Mouse (Mus musculus) heart, embryonic 16.5 days (tissue): ENCODE results near the gene Atp2b2. TPM values are rescaled to one million over a fixed set of nuclear protein-coding genes. Genes with fewer than 3 reads are reported as not detected.

ENCODE experiments used
- ATAC-seq: fragments of 200-750 bp; cut with Nextera tagmentation; replicated peaks from 2 replicates; pipeline ENCODE4 v1.8.0; 2017; ENCODE audit warnings: moderate number of reproducible peaks; ENCODE audit not compliant: insufficient read depth, low FRiP score; ENCODE audit errors: extremely low read depth
- H3K27ac ChIP-seq: fragments of 300-500 bp; sonication (generic); 2 replicates; pipeline ENCODE4 v1.5.1; 2014; ENCODE audit warnings: mild to moderate bottlenecking, low read length, control low read depth, moderate library complexity
- H3K27me3 ChIP-seq: fragments of 300-500 bp; sonication (generic); 2 replicates; pipeline ENCODE4 v1.6.1; 2014; ENCODE audit warnings: low read length, mixed read lengths; ENCODE audit not compliant: control insufficient read depth, insufficient read depth
- H3K36me3 ChIP-seq: fragments of 300-500 bp; sonication (generic); 2 replicates; pipeline ENCODE4 v1.6.1; 2014; ENCODE audit not compliant: control insufficient read depth, insufficient read depth
- H3K4me1 ChIP-seq: fragments of 300-500 bp; sonication (generic); 2 replicates; pipeline ENCODE4 v1.6.1; 2014; ENCODE audit warnings: low read length, mixed read lengths; ENCODE audit not compliant: control insufficient read depth, insufficient read depth
- H3K4me2 ChIP-seq: fragments of 300-500 bp; sonication (generic); 2 replicates; pipeline ENCODE4 v1.6.1; 2014; ENCODE audit warnings: low read depth, mild to moderate bottlenecking, control low read depth, low read length
- H3K4me3 ChIP-seq: fragments of 300-500 bp; sonication (generic); 2 replicates; pipeline ENCODE4 v1.5.1; 2014; ENCODE audit warnings: mild to moderate bottlenecking, control low read depth, low read length
- H3K9ac ChIP-seq: fragments of 300-500 bp; sonication (generic); 2 replicates; pipeline ENCODE4 v1.6.1; 2014; ENCODE audit warnings: low read length, control low read depth
- H3K9me3 ChIP-seq: fragments of 300-500 bp; sonication (generic); replicated peaks from 2 replicates; pipeline ENCODE4 v1.6.1; 2016; ENCODE audit warnings: low read length; ENCODE audit not compliant: control insufficient read depth
- WGBS: fragments of 180-500 bp; shearing (Covaris S2); extraction: QIAGEN DNeasy Blood & Tissue Kit; methylation state at CpG from one replicate; pipeline ENCODE4 v1.1.7; 2014; 5-methylcytosine and 5-hydroxymethylcytosine counted together
- polyA plus RNA-seq: library from polyadenylated mRNA; unstranded; fragments of >200 nt; fragmentation: Nextera tagmentation; extraction: Ambion mirVana; gene quantifications from 2 replicates; pipeline ENCODE4 v1.2.1, GENCODE M21; 2015

The Atp2b2 gene
- polyA plus RNA-seq, 1 experiment from 2014 or later = 0.12 TPM

- no peak for ATAC-seq
- Histone ChIP-seq H3K27ac (no peak overlapping the region), H3K4me3 (no peak overlapping the region), H3K9ac (no peak overlapping the region), H3K36me3 (no peaks in the 10 kb centered on the region), H3K27me3 (no peaks in the 10 kb centered on the region; the same call in 1 of the 2 replicates), H3K9me3 (no peaks in the 10 kb centered on the region), H3K4me2 (no peak overlapping the region), H3K4me1 (no peaks in the 10 kb centered on the region)
- 79% methylated on average over 6 of the region's 6 CpGs for WGBS
Measured at GRCm38 (mm10) chr6:113868552-113868951, 173.9 kb downstream of the Atp2b2 start.

DNA sequence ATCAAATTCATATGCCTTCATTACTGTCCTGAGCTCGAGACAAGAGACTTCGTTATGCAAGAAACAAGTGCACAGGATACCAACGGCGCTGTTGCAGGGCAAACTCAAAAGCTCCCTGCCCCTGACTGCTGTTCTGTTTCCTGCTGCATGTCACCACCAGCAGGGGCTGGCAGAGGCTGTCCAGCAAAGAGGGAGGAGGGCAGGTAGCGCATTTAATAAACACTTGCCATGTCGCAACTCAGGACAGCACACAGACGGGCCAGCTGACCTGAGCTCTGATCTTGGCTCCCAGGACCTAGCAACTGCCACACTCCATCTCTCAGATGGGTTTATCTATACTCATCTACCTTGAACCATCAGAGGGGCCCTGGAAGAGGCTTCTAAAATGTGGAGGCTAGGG, 176.7 kb downstream of the Atp2b2 start:
- no peaks in the 10 kb centered on the region for H3K9me3 ChIP-seq
- WGBS = 72% methylated on average over 7 of the region's 7 CpGs
- ATAC-seq = no peak
- H3K4me1 ChIP-seq = no peaks in the 10 kb centered on the region
- no peak overlapping the region for H3K4me3 ChIP-seq
- H3K27ac ChIP-seq = no peak overlapping the region
- H3K4me2 ChIP-seq = no peak overlapping the region
- H3K27me3 ChIP-seq = no peaks in the 10 kb centered on the region
- no peak overlapping the region for H3K9ac ChIP-seq
- H3K36me3 ChIP-seq = no peaks in the 10 kb centered on the region

DNA sequence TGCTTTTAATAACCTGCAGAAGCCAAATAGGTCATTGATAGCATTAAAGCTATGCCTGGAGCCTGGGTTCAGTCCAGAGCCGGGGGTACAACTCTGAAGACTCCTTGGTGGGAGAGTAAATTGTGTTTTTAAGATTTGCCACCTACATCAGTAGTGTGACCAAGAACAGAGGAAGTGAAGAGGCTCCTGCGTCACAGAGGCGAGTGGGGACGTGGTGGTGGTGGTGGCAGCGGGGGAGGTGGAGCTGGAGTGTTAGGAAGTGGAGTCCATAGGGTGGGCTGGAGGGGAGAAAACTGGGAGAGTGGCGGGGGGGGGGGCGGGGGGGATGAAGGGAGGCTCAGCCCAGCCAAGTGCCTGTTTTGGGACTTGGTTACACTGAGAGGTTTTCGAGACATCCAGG, 177.6 kb downstream of the Atp2b2 start:
- H3K27ac ChIP-seq = no peak overlapping the region
- no peak overlapping the region for H3K9ac ChIP-seq
- no peak for ATAC-seq
- no peaks in the 10 kb centered on the region for H3K4me1 ChIP-seq
- no peak overlapping the region for H3K4me3 ChIP-seq
- no peaks in the 10 kb centered on the region for H3K27me3 ChIP-seq
- WGBS = 51% methylated on average over 7 of the region's 8 CpGs
- no peaks in the 10 kb centered on the region for H3K9me3 ChIP-seq
- H3K4me2 ChIP-seq = no peak overlapping the region
- no peaks in the 10 kb centered on the region for H3K36me3 ChIP-seq

DNA sequence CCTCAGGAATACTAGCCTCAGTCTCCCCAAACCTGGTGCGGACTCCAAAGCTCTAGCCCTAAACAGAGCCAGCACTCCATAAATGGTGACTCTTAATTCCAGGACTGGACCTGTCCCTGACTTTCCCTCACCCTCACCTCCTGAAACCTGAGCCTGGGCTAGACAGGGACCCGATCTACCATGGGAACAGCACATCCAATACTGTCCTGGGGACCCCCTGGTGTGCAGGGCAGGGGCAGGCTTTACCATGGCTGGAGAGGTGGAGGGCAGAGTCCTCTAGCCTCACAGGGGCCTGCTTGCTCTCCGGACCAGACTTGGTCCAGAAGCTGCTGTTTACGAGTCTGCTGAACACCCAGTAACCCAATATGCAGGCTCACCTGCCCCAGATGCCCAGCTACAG, 179.5 kb downstream of the Atp2b2 start:
- no peak overlapping the region for H3K9ac ChIP-seq
- H3K9me3 ChIP-seq = no peaks in the 10 kb centered on the region
- H3K4me3 ChIP-seq = no peak overlapping the region
- no peak overlapping the region for H3K4me2 ChIP-seq
- ATAC-seq = no peak
- H3K27me3 ChIP-seq = no peaks in the 10 kb centered on the region
- no peak overlapping the region for H3K27ac ChIP-seq
- H3K4me1 ChIP-seq = no peaks in the 10 kb centered on the region
- H3K36me3 ChIP-seq = no peaks in the 10 kb centered on the region
- WGBS = 65% methylated on average over 4 of the region's 4 CpGs

- WGBS = 64% methylated on average over 3 of the region's 3 CpGs
Measured at GRCm38 (mm10) chr6:113861938-113862337, 180.5 kb downstream of the Atp2b2 start.

DNA sequence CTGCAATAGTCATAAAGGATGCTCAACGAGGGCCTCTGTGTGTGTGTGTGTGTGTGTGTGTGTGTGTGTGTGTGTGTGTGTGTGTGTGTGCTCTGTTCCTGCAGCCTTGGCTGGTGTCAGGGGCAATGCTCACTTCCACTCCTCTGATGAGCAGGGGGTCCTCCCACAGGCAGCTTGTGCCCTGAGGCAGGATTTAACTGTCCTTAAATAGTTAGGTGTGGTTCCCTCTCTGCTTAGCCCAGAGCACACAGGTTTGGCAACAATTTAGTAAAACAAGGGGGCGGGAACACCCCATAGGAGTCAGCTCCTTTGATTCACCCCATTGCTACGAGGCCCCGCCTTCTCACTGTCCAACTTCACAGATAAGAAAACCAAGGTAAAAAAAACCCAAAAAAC, 181.0 kb downstream of the Atp2b2 start:
- no peak for ATAC-seq
- Histone ChIP-seq H3K9ac (no peak overlapping the region), H3K4me1 (no peaks in the 10 kb centered on the region), H3K27ac (no peak overlapping the region), H3K27me3 (no peaks in the 10 kb centered on the region), H3K9me3 (no peaks in the 10 kb centered on the region), H3K4me3 (no peak overlapping the region), H3K4me2 (no peak overlapping the region), H3K36me3 (no peaks in the 10 kb centered on the region)
- 68% methylated on average over 4 of the region's 4 CpGs for WGBS

More at GRCm38 (mm10) chr6:113861938-113862337, 180.5 kb downstream of the Atp2b2 start:
- H3K4me3 ChIP-seq = no peak overlapping the region
- no peak overlapping the region for H3K9ac ChIP-seq
- H3K27me3 ChIP-seq = no peaks in the 10 kb centered on the region
- H3K9me3 ChIP-seq = no peaks in the 10 kb centered on the region
- no peaks in the 10 kb centered on the region for H3K4me1 ChIP-seq
- H3K27ac ChIP-seq = no peak overlapping the region
- no peak for ATAC-seq
- no peak overlapping the region for H3K4me2 ChIP-seq
- no peaks in the 10 kb centered on the region for H3K36me3 ChIP-seq

- H3K4me2 ChIP-seq = no peak overlapping the region
- H3K4me3 ChIP-seq = no peak overlapping the region
- WGBS = 62% methylated on average over 15 of the region's 15 CpGs
- no peak for ATAC-seq
- no peaks in the 10 kb centered on the region for H3K36me3 ChIP-seq
- no peaks in the 10 kb centered on the region for H3K27me3 ChIP-seq
- no peaks in the 10 kb centered on the region for H3K9me3 ChIP-seq
- no peak overlapping the region for H3K9ac ChIP-seq
- no peaks in the 10 kb centered on the region for H3K4me1 ChIP-seq
- H3K27ac ChIP-seq = no peak overlapping the region
Measured at GRCm38 (mm10) chr6:113860735-113861374, 181.6 kb downstream of the Atp2b2 start.

DNA sequence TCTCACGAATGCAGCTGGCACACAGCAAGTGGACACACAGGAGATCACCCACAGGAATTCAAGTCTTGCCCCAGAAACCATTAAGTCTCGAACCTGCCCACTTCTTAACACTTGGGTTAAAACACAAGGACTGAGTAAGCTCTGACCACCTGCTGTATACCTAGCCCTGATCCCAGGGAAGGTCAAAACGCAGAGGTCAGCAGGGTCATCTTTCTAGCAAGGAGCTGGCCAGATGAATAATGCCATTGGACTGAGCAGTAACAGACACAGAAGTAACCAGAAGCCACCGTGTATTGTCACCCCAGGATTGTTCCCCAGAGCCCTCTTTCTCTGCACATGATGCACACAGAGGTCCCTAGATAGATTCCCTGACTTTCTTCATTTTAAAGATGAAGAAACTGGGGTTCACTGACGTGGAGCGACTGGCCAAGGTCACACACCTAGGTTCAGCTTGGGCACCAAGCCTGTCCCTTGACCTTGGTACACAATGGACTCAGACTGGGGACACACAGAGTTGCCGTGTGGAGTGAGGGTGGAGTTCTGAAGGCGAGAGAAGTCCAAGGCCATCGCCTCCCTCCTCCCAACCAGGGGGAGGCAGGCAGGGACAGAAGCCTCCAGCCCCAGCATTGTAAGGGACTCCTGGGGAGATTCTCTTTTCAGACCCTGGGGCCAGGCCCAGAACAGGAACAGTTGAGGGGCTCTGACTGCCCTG, 182.2 kb downstream of the Atp2b2 start:
- 63% methylated on average over 9 of the region's 9 CpGs for WGBS
- H3K9me3 ChIP-seq = no peaks in the 10 kb centered on the region
- H3K27me3 ChIP-seq = no peaks in the 10 kb centered on the region
- no peaks in the 10 kb centered on the region for H3K4me1 ChIP-seq
- no peak overlapping the region for H3K27ac ChIP-seq
- no peak overlapping the region for H3K9ac ChIP-seq
- ATAC-seq = no peak
- H3K4me3 ChIP-seq = no peak overlapping the region
- H3K36me3 ChIP-seq = no peaks in the 10 kb centered on the region
- H3K4me2 ChIP-seq = no peak overlapping the region

DNA sequence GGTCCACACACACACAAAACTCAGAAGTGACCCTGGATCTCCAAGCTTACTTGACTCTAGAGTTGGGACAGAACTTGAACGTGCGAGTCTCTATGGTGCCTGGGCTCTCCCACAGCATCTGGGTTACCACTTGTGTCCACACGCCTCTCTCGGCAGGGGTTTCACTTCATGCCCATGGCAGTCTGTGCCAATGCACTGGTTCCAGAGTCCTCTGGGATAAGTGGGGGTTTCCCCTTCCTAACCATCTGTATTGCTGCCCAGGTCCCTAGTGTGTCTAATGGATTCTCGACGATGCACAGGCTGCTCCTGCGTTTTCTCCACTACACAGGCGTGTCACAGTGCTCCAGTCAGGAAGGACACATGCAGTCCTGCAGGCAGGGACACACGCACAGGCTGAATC, 184.1 kb downstream of the Atp2b2 start:
- Histone ChIP-seq H3K9me3 (no peaks in the 10 kb centered on the region), H3K9ac (no peak overlapping the region), H3K27me3 (no peaks in the 10 kb centered on the region), H3K27ac (no peak overlapping the region), H3K4me3 (no peak overlapping the region), H3K4me2 (no peak overlapping the region), H3K36me3 (no peaks in the 10 kb centered on the region), H3K4me1 (no peaks in the 10 kb centered on the region)
- no peak for ATAC-seq
- 69% methylated on average over 9 of the region's 9 CpGs for WGBS
